Mouse (Mus musculus) ES-Bruce4 (cell line): ENCODE measurements around the gene Rab4a.

Experiments
- CTCF ChIP-seq: IDR thresholded peaks from one replicate; pipeline ENCODE4 v1.8.1; 2011; ENCODE audit warnings: low read depth, low read length
- POLR2A ChIP-seq: IDR thresholded peaks from one replicate; pipeline ENCODE4 v1.8.1; 2011; ENCODE audit warnings: low read length; ENCODE audit not compliant: insufficient read depth

- TF ChIP-seq CTCF (peak; percentile 80), POLR2A (no peak)
These were observed 37.1 kb upstream of the Rab4a start for GRCm38 (mm10) chr8:123768492-123769356.
